Mouse (Mus musculus) heart, adult 18-20 months (tissue): ENCODE results near the gene Zfp64. TPM values are rescaled to one million over a fixed set of nuclear protein-coding genes. Genes with fewer than 3 reads are reported as not detected.

Source experiments
- DNase-seq, 2 experiments: peaks; one replicate each; pipeline ENCODE4 v3.0.0; 2021 to 2022; ENCODE audit warnings: mixed read lengths in 1 of 2
- total RNA-seq, 2 experiments: library from RNA; stranded (reverse); gene quantifications; 2 replicates each; pipeline ENCODE4 v1.2.3; 2021

Zfp64 gene
- total RNA-seq, 2 experiments from 2014 or later: 6.6 to 6.8 TPM

GRCm38 (mm10) chr2:168954376-168954775 lies 1.0 kb downstream of the Zfp64 start:
- DNase-seq: peak in 1 of 2 experiments; percentile 9

DNA sequence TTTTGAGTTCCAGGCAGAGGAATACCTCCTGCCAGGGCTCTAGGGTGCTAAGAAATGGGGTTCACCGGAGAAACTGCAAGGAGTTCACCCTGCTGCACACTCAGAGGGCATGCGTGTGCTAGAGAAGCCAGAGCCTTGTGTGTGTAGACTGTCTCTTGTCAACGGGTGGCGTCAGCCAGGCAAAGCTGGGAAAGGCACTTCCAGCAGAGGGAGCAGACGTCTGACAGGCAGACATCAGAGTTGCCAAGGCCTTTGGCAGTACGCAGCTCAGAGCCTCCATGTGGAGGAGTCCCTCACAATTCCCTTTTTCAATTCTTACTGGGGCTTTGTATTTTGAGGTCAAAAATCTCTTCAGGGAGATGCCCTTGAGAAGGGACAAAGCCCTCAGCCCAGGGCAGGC lies 6.9 kb downstream of the Zfp64 start:
- no peak for DNase-seq

GRCm38 (mm10) chr2:168947663-168948062 lies 7.7 kb downstream of the Zfp64 start:
- no peak for DNase-seq

DNA sequence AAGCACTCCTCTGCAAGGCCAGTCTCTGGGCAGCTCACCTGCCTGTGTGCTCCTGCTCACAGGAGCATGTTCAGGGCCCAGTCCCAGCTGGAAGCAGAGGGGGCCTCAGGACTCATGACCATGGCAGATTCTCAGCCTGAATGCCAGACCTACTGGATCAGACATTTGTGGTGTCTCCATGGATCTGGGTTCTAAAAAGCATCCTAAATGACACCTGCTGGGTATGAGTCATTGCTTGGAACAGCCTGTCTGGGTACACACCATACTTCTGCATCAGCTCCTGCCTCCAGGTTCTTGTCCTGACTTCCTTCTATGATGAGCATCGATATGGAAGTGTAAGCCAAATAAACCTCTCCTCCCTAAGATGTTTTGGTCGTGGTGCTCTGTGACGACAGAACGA lies 11.4 kb downstream of the Zfp64 start:
- DNase-seq: no peak

- no peak for DNase-seq
These were observed 15.4 kb downstream of the Zfp64 start for GRCm38 (mm10) chr2:168939941-168940340.

DNA sequence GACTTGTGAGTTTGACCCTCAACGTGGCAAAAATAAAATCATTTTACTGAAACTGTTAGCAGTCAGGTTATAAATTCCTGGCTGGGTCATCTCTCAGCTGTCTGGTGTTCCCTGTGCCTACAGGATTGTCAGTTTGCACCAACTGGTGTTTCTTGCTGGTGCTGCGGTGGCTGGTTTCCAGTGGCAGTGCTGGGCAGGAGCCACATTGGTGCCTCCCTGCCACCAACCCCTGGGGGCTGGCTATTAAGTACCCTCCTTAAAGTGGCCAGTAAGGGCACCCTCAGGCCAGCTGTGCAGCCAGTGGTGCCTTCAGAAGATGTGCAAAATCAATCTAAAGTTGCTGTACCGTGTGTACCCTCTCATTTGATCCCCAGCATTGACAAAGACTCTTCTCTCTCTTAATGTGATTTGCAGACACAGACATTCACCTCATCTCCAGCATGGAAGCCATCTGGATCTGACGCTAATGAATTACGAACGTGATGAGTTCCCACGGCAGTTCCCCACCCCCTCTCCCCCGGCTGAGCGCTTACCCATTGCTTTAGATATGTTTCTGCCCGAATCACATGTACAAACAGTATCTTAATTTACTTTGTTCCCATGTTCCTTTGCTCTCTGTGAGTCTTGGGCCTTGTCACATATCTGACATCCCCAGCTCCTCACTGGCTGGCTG lies 16.0 kb downstream of the Zfp64 start:
- no peak for DNase-seq

- DNase-seq: no peak
These were observed 18.5 kb downstream of the Zfp64 start for GRCm38 (mm10) chr2:168936896-168937295.

DNA sequence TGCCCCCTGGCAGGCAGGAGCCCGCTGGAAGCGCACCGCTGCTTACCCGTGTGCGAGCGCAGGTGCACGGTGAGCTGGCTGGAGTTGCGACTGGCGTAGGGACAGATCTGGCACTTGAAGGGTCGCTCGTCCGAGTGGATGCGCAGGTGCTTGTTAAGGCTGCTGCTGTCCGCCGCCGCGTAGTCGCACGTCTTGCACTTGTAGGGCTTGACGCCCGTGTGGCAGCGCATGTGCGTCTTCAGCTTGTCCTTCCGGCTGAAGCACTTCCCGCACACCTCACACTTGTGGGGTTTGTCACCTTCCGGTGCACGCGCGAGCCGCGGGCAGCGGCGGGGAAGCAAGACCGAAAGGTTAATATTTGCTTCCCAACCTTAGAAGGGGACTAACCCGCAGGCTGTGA lies 20.2 kb downstream of the Zfp64 start:
- DNase-seq: no peak

DNA sequence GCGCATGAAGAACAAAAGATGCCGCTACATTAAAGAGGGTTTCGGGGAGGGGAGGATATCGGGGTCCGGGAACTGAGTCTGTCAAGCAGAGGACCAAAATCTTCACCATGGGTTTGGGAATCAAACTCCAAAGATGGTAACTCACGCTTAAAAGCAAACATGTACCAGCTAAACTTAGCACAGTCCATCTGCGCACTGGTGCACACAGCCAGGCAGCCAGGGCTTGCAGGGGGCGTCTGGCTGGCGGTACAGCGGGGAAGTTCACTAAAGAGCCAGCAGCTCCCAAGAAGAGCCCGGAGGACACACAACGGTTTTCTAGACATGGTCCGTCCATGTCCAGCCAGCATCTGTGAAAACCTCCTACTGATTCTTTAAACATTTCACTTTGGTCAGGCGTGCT lies 23.7 kb downstream of the Zfp64 start:
- DNase-seq: no peak

- peak; percentile 40 to 78 for DNase-seq
These were observed 25.7 kb downstream of the Zfp64 start for GRCm38 (mm10) chr2:168929691-168930090.

GRCm38 (mm10) chr2:168927401-168927800 lies 28.0 kb downstream of the Zfp64 start:
- DNase-seq: no peak

DNA sequence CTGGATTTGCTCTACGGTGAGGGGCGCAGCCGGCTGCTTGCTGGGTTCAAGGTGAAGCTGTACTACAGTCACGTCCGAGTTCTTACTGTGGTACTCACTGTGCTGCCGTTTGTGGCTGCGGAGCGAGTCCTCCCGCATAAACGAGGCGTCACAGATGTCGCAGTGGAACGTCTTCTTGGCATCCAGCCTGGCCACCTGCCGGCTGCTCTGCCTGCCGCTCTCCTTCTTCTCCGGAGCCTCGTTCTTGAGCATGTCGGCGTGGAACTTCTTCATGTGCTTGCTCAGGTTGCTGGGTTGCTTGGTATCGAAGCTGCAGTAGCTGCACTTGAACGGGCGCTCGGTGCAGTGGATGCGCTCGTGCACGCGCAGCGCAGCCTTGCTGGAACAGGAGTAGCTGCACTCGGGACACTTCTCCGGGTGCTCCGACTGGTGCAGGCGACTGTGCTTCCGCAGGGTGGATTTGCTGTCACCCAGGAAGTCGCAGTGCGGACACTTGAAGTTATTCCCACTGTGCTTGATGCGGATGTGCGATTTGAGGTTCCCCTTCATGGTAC lies 29.1 kb downstream of the Zfp64 start:
- no peak for DNase-seq

GRCm38 (mm10) chr2:168923706-168924105 lies 31.7 kb downstream of the Zfp64 start:
- peak in 1 of 2 experiments; percentile 61 for DNase-seq

- no peak for DNase-seq
These were observed 32.9 kb downstream of the Zfp64 start for GRCm38 (mm10) chr2:168922466-168922865.

DNA sequence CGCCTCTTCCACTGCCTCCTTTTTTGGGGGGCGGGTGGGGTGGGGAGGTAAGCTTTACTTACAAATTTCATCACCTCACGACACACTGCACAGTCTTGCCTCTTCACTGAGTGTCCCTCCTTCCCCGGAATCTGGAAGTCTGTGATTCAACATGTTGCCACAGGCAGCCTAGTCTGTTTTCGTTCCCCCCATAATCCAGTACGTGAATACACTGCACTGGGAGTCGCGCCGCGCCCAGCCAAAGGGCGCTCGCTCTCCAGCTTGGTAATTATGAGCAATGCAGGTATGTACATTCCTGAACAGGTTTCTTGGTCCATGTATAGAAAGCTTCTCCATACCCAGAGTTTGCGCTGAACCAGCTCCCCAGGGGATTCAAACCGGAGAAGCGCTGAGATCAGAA lies 35.4 kb downstream of the Zfp64 start:
- DNase-seq: no peak

DNA sequence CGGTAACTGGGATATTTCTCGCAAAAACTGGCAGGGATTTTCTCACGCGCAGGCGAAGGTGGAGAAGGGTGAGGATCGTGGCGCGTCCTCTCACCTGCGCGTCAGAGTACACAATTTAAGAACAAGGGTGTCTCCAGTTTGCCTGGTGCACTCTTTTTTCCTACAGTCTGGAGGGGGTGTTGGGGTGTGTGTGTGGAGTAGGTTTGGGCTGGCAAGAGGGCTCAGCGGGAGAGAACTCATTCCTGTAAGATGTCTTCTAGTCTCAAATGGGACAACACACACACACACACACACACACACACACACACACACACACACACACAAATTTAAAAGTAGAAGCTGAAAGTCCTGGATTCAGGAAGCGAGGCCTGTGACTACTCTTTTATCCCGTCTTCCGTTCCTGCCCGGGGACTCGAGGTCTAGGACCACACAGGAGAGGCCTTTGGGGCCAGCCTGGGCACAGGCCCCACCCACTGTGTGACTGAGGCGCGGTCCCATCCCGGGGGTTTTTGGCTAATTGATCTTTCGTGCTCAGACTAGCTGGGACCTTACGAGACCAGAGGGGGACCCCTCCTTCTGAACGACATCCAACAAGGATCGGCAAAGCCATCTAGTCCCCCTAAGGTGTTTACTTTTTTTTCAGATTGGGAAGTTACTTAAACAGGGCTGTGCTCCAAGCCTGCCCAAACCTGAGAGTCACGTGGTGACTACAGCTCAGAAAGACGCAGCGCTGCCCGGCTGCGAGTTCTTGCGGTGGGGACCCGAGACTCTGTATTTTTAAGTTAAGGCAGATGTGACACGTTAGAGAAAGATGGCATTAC lies 42.3 kb downstream of the Zfp64 start:
- no peak for DNase-seq

- DNase-seq: no peak
These were observed 43.1 kb downstream of the Zfp64 start for GRCm38 (mm10) chr2:168912051-168912891.

- no peak for DNase-seq
These were observed 43.9 kb downstream of the Zfp64 start for GRCm38 (mm10) chr2:168911527-168911926.

GRCm38 (mm10) chr2:168906022-168906421 lies 49.4 kb downstream of the Zfp64 start:
- DNase-seq: no peak

DNA sequence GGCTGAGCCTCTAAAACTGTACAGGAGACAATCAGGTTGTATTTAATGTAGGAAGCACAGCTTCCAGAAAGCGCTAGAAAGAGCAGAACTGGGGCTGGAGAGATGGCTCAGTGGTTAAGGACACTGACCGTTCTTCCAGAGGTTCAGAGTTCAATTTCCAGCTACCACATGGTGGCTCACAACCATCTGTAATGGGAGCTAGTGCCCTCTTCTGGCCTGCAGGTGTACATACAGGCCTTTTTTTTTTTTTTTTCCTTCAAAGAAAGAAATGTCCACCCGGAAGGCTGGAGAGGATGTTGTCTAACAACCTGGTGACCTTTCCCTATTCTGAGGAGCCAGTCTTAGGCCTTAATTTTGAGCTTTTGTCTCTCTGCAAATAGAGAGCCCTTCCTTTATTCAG lies 50.5 kb downstream of the Zfp64 start:
- DNase-seq: no peak

DNA sequence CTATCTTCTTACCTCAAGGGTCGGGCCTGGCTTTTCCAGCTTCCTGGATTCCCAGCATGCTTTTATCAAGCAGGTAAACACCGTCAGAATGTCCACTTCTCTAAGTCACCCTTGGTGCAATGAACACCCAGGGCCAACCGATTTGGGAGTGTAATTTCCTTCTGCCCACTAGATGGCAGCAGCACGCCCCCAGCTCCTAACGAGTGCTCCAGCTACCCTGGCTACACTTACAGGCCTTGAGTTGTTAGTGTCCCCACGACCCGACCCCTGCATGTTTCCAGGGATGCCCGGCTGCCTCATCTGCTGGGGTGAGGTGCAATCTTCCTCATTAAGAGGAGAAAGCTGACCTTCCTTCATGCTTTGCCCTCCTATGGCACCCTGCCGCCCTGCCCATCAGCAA lies 51.2 kb downstream of the Zfp64 start:
- peak in 1 of 2 experiments; percentile 64 for DNase-seq

DNA sequence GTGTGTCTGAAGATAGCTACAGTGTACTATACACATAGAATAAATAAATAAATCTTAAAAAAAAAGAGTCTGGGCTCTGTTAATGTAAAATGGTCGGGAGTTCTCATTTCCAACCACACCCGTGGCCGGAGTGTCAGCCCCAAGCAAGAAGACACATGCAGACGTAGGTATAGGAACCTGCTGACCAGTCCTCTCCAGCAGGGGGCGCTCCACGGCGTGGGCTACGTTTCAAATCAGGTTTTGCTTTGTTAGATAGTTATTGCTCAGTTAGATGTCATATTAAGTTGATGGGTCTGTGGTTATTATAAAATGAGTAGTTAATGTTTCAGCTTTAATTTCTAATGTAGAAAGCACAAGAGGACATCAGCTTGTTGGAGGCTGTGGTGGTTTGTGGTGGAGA lies 52.8 kb downstream of the Zfp64 start:
- DNase-seq: peak in 1 of 2 experiments; percentile 60
